Mouse (Mus musculus) bone marrow macrophage, adult 2 months (primary cell): ENCODE results near the gene Ntrk3.

ENCODE experiments used
- CTCF ChIP-seq: IDR thresholded peaks from 2 replicates; pipeline ENCODE4 v1.5.1; 2012; ENCODE audit warnings: low read depth, mild to moderate bottlenecking, low read length, moderate library complexity
- POLR2A ChIP-seq: IDR thresholded peaks from 2 replicates; pipeline ENCODE4 v1.6.1; 2012; ENCODE audit warnings: mild to moderate bottlenecking, low read depth, low read length, borderline replicate concordance

- TF ChIP-seq CTCF (no peak), POLR2A (no peak)
Observed at GRCm38 (mm10) chr7:78571196-78571595, 166.6 kb downstream of the Ntrk3 start.
